Mouse (Mus musculus): ENCODE results near the gene Rassf10.

DNA sequence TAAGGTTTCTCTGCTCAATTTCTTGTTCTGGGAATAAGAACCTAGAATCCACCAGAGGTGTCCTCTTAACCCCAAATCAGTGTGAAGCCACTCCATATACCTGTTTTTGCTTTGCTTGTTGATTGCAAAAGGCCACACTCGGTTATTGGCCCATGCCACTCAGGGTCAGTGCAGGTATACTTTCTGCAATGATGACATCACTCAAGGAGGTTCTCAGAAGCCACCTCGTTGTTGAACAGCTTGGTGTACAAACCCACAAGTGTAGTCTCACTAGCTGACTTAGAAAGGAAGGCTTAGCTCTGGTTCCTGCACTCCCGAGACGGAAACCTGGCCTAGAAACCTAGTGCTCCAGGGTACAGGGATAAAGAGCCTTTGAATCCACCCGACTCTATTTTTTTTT is 11.2 kb upstream of the Rassf10 start:
- TF ChIP-seq POLR2A (IDR thresholded peaks at IDR 0.05; ENCODE audit: low read depth, low read length) (no peak), CTCF (IDR thresholded peaks at IDR 0.05; ENCODE audit: extremely low read depth, insufficient read length, insufficient replicate concordance, low read depth, low read length) (no peak)
